Mouse (Mus musculus): ENCODE results near the gene Gm43302.
"Not testable (repeated sequence)": the region's sequence is repeated elsewhere in the genome, so short reads cannot be mapped to it uniquely, and the experiment has no call there.

The Gm43302 gene

DNA sequence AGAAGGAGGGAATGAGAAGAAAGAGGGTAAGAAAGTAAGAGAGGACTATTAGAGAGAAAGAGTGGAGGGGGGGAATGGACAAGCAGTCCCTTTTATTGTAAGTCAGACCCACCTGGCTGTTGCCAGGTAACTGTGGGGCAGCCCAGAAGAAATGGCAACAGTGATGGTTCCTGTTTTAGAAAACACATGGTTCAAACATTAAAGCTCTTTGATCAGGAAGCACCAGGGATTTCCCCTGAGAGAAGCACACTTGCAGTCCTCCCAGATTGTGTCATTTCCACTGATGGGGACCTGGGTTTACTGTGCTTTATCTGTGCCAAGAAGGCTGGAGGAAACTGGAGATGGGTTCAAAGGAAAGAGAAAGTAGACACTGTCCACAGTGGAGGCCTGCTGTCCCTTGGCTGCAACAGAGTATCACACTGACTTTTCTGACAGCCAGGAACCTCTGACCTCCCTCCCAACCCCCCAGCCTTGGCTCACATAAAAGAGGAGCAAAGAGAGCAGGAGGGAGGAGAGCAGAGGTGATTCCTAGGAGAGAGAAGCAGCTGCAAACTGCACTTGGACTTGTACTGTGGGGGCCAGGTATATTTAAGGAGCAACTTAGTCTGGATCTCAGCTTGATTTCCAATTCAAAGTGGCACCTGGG, 95.5 kb downstream of the Gm43302 start:
- not testable (repeated sequence) for DNase-seq

DNA sequence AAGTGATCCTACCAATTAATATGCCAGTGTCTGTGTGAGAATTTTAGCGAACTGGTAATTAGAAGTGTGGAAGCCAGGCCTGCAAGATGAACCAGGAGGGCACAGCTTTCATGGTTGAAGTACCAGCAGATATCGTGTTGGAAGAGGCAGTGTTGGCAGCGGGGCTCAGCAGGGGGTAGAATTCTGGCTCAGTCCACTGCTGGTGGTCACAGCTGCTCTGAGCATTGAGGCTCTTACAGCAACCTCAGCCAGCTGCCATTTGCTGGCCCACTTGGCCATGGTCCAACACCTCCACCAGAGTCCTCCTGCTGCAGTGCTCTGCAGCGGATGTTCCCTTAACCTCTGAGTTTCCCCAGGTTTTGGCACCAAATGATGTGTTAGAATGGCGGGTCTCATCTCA, 97.2 kb downstream of the Gm43302 start:
- not testable (repeated sequence) for DNase-seq

DNA sequence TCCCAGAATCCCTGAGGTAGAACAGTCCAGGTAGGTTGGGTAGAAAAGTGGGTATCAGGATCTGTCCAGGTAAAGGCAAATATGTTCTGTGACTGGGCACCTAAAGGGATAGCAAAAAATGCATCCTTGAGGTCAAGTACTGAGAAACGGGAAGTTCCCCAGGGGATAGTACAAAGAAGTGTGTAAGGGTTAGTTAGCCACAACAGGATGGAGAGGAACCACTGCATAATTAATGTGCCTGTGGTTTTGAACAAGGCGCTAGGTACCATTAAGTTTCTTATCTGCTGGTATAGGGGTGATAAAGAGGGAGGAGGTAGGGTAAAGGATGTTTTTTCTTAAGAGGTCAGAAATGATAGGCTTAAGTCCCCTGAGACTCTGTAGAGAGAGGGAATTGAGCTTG, 101.0 kb downstream of the Gm43302 start:
- DNase-seq = not testable (repeated sequence)

DNA sequence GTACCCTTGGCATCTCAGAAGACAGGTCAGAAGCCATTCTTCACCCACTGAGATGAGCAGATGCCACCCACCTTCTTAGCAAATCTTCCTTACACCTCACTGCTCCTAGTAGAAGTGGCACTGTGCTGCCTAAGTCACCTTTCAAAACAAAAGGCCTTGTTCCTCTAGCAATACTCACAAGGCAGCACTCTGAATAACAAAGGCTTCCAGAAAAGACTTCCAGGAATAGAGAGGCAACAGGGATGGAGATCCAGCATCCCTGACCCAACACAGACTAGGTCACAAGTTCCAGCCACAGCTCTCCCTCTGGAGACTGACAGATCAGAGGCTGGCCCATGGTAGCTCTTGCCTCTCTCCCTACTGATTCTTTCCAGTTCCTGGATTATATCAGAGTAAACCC, 112.0 kb downstream of the Gm43302 start:
- DNase-seq = no peak
